Mouse (Mus musculus) heart, postnatal 0 days (tissue): ENCODE results near the gene Cadm2. TPM values are rescaled to one million over a fixed set of nuclear protein-coding genes. Genes with fewer than 3 reads are reported as not detected.

Source experiments
- ATAC-seq: fragments of 200-750 bp; cut with Nextera tagmentation; 2 replicates; pipeline ENCODE4 v1.8.0; 2017; ENCODE audit warnings: low read depth, moderate number of reproducible peaks, moderate library complexity; ENCODE audit not compliant: insufficient read depth
- DNase-seq: peaks from one replicate; pipeline ENCODE4 v3.0.0-alpha.2; 2016; ENCODE audit warnings: low spot score
- H3K27ac ChIP-seq: fragments of 300-500 bp; sonication (generic); 2 replicates; pipeline ENCODE4 v1.5.1; 2014; ENCODE audit warnings: low read depth, mild to moderate bottlenecking
- H3K27me3 ChIP-seq: fragments of 300-500 bp; sonication (generic); 2 replicates; pipeline ENCODE4 v1.6.1; 2014; ENCODE audit warnings: low read length, mixed read lengths; ENCODE audit not compliant: control insufficient read depth, insufficient read depth
- H3K36me3 ChIP-seq: fragments of 300-500 bp; sonication (generic); replicated peaks from 2 replicates; pipeline ENCODE4 v1.6.1; 2014; ENCODE audit warnings: low read length, mixed read lengths; ENCODE audit not compliant: control insufficient read depth, insufficient read depth
- H3K4me1 ChIP-seq: fragments of 300-500 bp; sonication (generic); 2 replicates; pipeline ENCODE4 v1.6.1; 2014; ENCODE audit warnings: antibody characterized with exemption; ENCODE audit not compliant: control insufficient read depth, insufficient read depth
- H3K4me2 ChIP-seq: fragments of 300-500 bp; sonication (generic); 2 replicates; pipeline ENCODE4 v1.6.1; 2014; ENCODE audit warnings: low read depth, mild to moderate bottlenecking, low read length, moderate library complexity
- H3K4me3 ChIP-seq: fragments of 300-500 bp; sonication (generic); 2 replicates; pipeline ENCODE4 v1.5.1; 2014; ENCODE audit warnings: low read depth, low read length
- H3K9ac ChIP-seq: fragments of 300-500 bp; sonication (generic); replicated peaks from 2 replicates; pipeline ENCODE4 v1.6.1; 2014; ENCODE audit warnings: low read depth, low read length, mixed read lengths
- H3K9me3 ChIP-seq: fragments of 300-500 bp; sonication (generic); replicated peaks from 2 replicates; pipeline ENCODE4 v1.6.1; 2016; ENCODE audit warnings: low read length; ENCODE audit not compliant: control insufficient read depth
- CTCF ChIP-seq: IDR thresholded peaks from 2 replicates; pipeline ENCODE4 v1.5.1; 2016; ENCODE audit warnings: antibody characterized with exemption, control low read depth, low read depth
- EP300 ChIP-seq: IDR thresholded peaks from 2 replicates; pipeline ENCODE4 v1.6.1; 2016; ENCODE audit warnings: antibody characterized with exemption, low read depth
- WGBS: fragments of 180-500 bp; shearing (Covaris S2); extraction: QIAGEN DNeasy Blood & Tissue Kit; methylation state at CpG from one replicate; pipeline ENCODE4 v1.1.7; 2014; 5-methylcytosine and 5-hydroxymethylcytosine counted together
- polyA plus RNA-seq: library from polyadenylated mRNA; unstranded; fragments of >200 nt; fragmentation: Nextera tagmentation; extraction: Ambion mirVana; gene quantifications from 2 replicates; pipeline ENCODE4 v1.2.1, GENCODE M21; 2015
- total RNA-seq: library from RNA; depleted of rRNA; stranded (reverse); fragments of >200 nt; gene quantifications from 2 replicates; pipeline ENCODE4 v1.2.3, GENCODE M21; 2014; ENCODE audit warnings: low replicate concordance

Cadm2 gene
- total and polyA plus RNA-seq, 2 experiments from 2014 or later: 1.0 TPM; not detected in 1

- H3K27ac ChIP-seq: no peak overlapping the region
- WGBS: 94% methylated on average over 4 of the region's 4 CpGs
- no peaks in the 10 kb centered on the region for H3K9me3 ChIP-seq
- DNase-seq (no peak), ATAC-seq (no peak)
- H3K4me3 ChIP-seq: no peak overlapping the region
- no peaks in the 10 kb centered on the region for H3K4me1 ChIP-seq
- H3K9ac ChIP-seq: no peak overlapping the region
- no peaks in the 10 kb centered on the region for H3K36me3 ChIP-seq
- H3K27me3 ChIP-seq: no peaks in the 10 kb centered on the region
- no peak for TF ChIP-seq EP300
- no peak for TF ChIP-seq CTCF
- no peak overlapping the region for H3K4me2 ChIP-seq
These were observed 851.2 kb downstream of the Cadm2 start for GRCm38 (mm10) chr16:66769545-66769944.

- no peak for ATAC-seq
These were observed 851.9 kb downstream of the Cadm2 start for GRCm38 (mm10) chr16:66768684-66769389.

GRCm38 (mm10) chr16:66761546-66762473 lies 858.9 kb downstream of the Cadm2 start:
- no peaks in the 10 kb centered on the region for H3K27me3 ChIP-seq
- no peak overlapping the region for H3K9ac ChIP-seq
- H3K9me3 ChIP-seq: no peaks in the 10 kb centered on the region
- H3K27ac ChIP-seq: no peak overlapping the region
- no peak for DNase-seq
- no peaks in the 10 kb centered on the region for H3K36me3 ChIP-seq
- H3K4me1 ChIP-seq: no peaks in the 10 kb centered on the region
- ATAC-seq: no peak
- H3K4me3 ChIP-seq: no peak overlapping the region
- no peak for TF ChIP-seq EP300
- no peak for TF ChIP-seq CTCF
- H3K4me2 ChIP-seq: no peak overlapping the region

More at GRCm38 (mm10) chr16:66768684-66769389, 851.9 kb downstream of the Cadm2 start:
- Histone ChIP-seq H3K9ac (no peak overlapping the region), H3K27ac (no peak overlapping the region), H3K27me3 (no peaks in the 10 kb centered on the region), H3K9me3 (no peaks in the 10 kb centered on the region), H3K4me1 (no peaks in the 10 kb centered on the region), H3K4me3 (no peak overlapping the region), H3K36me3 (no peaks in the 10 kb centered on the region), H3K4me2 (no peak overlapping the region)
- no peak for DNase-seq
- 53% methylated on average over 4 of the region's 4 CpGs for WGBS
- TF ChIP-seq EP300 (no peak), CTCF (no peak)

DNA sequence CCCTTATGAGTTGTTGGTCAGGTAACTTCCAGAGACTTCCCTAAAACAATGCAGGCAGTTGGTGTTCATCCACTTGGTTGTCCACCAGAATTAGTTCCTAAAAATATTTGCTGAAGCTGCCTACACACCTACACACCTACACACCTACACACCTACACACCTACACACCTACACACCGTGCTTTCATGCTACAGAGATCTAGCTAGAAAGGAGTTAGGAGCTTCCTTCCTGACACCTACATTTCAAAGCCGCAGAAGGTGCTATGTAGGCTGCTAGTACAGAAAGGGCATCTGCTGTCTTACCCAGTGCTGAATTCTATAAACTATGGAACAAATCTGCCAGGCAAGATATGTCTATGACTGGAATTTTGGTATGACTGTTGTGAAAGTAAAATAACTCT lies 872.2 kb downstream of the Cadm2 start:
- H3K27me3 ChIP-seq: no peaks in the 10 kb centered on the region
- no peaks in the 10 kb centered on the region for H3K36me3 ChIP-seq
- H3K9ac ChIP-seq: no peak overlapping the region
- no peak overlapping the region for H3K4me3 ChIP-seq
- 88% methylated on average over 2 of the region's 2 CpGs for WGBS
- DNase-seq (no peak), ATAC-seq (no peak)
- no peak overlapping the region for H3K27ac ChIP-seq
- H3K9me3 ChIP-seq: no peaks in the 10 kb centered on the region
- no peak for TF ChIP-seq EP300
- TF ChIP-seq CTCF: no peak
- H3K4me1 ChIP-seq: no peaks in the 10 kb centered on the region
- H3K4me2 ChIP-seq: no peak overlapping the region

DNA sequence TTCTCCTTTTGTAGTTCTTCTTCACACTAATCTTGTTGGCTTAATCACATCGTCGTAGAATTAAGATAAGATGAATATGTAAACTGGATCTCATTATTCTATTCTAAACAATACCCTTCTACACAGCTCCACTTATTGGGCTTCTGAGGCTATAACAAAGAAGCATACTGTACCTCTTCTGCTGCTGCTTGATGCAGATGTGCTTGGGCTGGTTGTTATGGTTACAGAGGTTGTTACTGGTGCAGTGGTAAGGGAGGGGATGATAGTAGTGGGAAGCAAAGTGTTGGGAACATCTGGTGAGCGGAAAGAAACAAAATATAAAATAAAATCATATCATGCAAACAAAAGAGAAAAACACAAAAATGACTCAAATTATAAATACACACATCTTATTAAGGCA lies 889.5 kb downstream of the Cadm2 start:
- no peaks in the 10 kb centered on the region for H3K9me3 ChIP-seq
- H3K36me3 ChIP-seq: no peaks in the 10 kb centered on the region
- H3K27ac ChIP-seq: no peak overlapping the region
- TF ChIP-seq CTCF: no peak
- TF ChIP-seq EP300: no peak
- H3K4me3 ChIP-seq: no peak overlapping the region
- H3K4me1 ChIP-seq: no peaks in the 10 kb centered on the region
- DNase-seq: no peak
- no peak for ATAC-seq
- WGBS: 35% methylated on average over 3 of the region's 3 CpGs
- H3K9ac ChIP-seq: no peak overlapping the region
- H3K27me3 ChIP-seq: no peaks in the 10 kb centered on the region
- no peak overlapping the region for H3K4me2 ChIP-seq
